Mouse (Mus musculus): ENCODE results near the gene 1700025B11Rik. TPM values are rescaled to one million over a fixed set of nuclear protein-coding genes. Genes with fewer than 3 reads are reported as not detected.
"Not testable (repeated sequence)": the region's sequence is repeated elsewhere in the genome, so short reads cannot be mapped to it uniquely, and the experiment has no call there.

1700025B11Rik gene
- polyA plus RNA-seq, 1 experiment from 2014 or later = not detected

GRCm38 (mm10) chr15:77533216-77533615, 28.5 kb downstream of the 1700025B11Rik start, which contains the start of gene Apol7c:
Apol7c (minus strand) TSS chr15:77533316.
- Histone ChIP-seq H3K36me3 (no peaks in the 10 kb centered on the region), H3K27ac (replicated peaks) (no peak within 1 kb of the TSS), H3K9me3 (replicated peaks) (no peaks in the 10 kb centered on the region), H3K4me1 (no peaks in the 10 kb centered on the region), H3K27me3 (ENCODE audit: low read depth, poor library complexity, severe bottlenecking) (no peaks in the 10 kb centered on the region), H3K4me3 (no peak within 1 kb of the TSS)
- DNase-seq (ENCODE audit: low spot score) = no peak

- not testable (repeated sequence) for H3K4me1 ChIP-seq; H3K27ac ChIP-seq (replicated peaks); H3K4me3 ChIP-seq; H3K27me3 ChIP-seq (ENCODE audit: low read depth, poor library complexity, severe bottlenecking); H3K36me3 ChIP-seq; H3K9me3 ChIP-seq (replicated peaks)
- 18% methylated on average over 6 of the region's 6 CpGs for WGBS
- peak; percentile 40 for DNase-seq (ENCODE audit: low spot score)
Observed at GRCm38 (mm10) chr15:77523186-77523843, 38.4 kb downstream of the 1700025B11Rik start.

- 82% methylated on average over 4 of the region's 4 CpGs for WGBS
- H3K4me3 ChIP-seq; H3K4me1 ChIP-seq; H3K36me3 ChIP-seq; H3K27me3 ChIP-seq (ENCODE audit: low read depth, poor library complexity, severe bottlenecking); H3K9me3 ChIP-seq (replicated peaks); H3K27ac ChIP-seq (replicated peaks); DNase-seq (ENCODE audit: low spot score): not testable (repeated sequence)
Observed at GRCm38 (mm10) chr15:77520596-77520995, 41.1 kb downstream of the 1700025B11Rik start.

Other genes starting within 250 kb of the 1700025B11Rik start
- not detected in 2 replicates for gene Apol7a, start 162.8 kb downstream of the 1700025B11Rik start, polyA plus RNA-seq (2016; fragmentation: Nextera tagmentation; extraction: Ambion mirVana)
- 0.05 TPM in 1 of 2 replicates, not detected in the other for gene Apol9a, start 150.8 kb downstream of the 1700025B11Rik start, polyA plus RNA-seq (2016; fragmentation: Nextera tagmentation; extraction: Ambion mirVana)
- not detected in 2 replicates for gene Apol7b, start 114.4 kb downstream of the 1700025B11Rik start, polyA plus RNA-seq (2016; fragmentation: Nextera tagmentation; extraction: Ambion mirVana)
- gene Apol10a, start 84.8 kb downstream of the 1700025B11Rik start, polyA plus RNA-seq (2016; fragmentation: Nextera tagmentation; extraction: Ambion mirVana) = not detected in 2 replicates
- gene Apol11a, start 53.6 kb downstream of the 1700025B11Rik start, polyA plus RNA-seq (2016; fragmentation: Nextera tagmentation; extraction: Ambion mirVana) = not detected in 2 replicates
- gene Apol7c, start 28.6 kb downstream of the 1700025B11Rik start, polyA plus RNA-seq (2016; fragmentation: Nextera tagmentation; extraction: Ambion mirVana) = not detected in 2 replicates
- gene Apol10b, start 34.2 kb upstream of the 1700025B11Rik start, polyA plus RNA-seq (2016; fragmentation: Nextera tagmentation; extraction: Ambion mirVana) = 0.07 TPM in 1 of 2 replicates, not detected in the other
- not detected in 2 replicates for gene Gm36245, start 37.4 kb upstream of the 1700025B11Rik start, polyA plus RNA-seq (2016; fragmentation: Nextera tagmentation; extraction: Ambion mirVana)
- not detected in 2 replicates for gene Apol11b, start 81.4 kb upstream of the 1700025B11Rik start, polyA plus RNA-seq (2016; fragmentation: Nextera tagmentation; extraction: Ambion mirVana)
- not detected in 2 replicates for gene Apol7e, start 137.0 kb upstream of the 1700025B11Rik start, polyA plus RNA-seq (2016; fragmentation: Nextera tagmentation; extraction: Ambion mirVana)
- gene Apol9b, start 167.1 kb upstream of the 1700025B11Rik start, polyA plus RNA-seq (2016; fragmentation: Nextera tagmentation; extraction: Ambion mirVana) = not detected in 2 replicates
- 0.07 and 0.12 TPM in 2 replicates for gene Apol8, start 195.1 kb upstream of the 1700025B11Rik start, polyA plus RNA-seq (2016; fragmentation: Nextera tagmentation; extraction: Ambion mirVana)

Measured in midbrain, embryonic 10.5 days (tissue).